Mouse (Mus musculus): ENCODE results near the gene Gnmt.

The Gnmt gene

DNA sequence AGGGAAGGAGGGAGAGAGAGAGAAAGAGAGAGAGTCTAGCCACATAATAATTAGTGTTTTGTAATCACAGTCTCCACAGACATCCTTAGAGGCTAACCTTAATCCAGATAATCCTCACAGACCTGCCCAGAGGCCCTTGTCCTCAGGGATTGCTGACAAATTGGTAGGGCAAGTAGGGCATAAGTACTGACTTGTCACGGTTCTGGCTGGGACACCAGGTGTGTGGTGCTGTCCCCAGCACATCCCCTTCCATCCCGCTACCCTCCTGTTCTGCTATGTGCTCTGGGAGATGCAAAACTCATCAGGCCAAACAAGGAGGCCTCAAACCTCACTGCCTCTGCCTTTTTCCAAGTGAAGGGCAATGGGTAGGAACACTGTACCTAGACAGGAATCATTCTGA lies 16.5 kb upstream of the Gnmt start:
- DNase-seq (ENCODE audit: low read depth in 1 of 2, low spot score in 2 of 2) = no peak

DNA sequence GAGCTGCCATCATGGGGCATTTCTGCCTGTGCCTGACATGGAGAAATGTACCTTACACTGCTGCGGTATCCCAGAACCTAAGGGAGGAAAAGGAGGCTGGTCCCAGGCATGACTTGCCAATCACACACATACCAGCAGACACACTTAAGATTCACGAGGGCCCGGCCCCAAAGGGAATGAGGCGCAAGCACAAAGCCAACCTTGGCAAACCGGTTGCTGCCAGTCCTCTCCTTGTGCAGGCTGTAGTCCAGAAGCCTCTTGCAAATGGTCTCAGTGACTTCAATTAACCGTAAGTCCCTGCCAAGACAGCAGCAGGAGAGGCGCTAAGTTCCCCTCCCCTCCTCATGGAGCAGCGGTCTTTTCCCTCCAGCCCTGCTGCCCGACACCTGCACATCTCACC lies 14.0 kb upstream of the Gnmt start:
- no peak for DNase-seq (ENCODE audit: low read depth in 1 of 2, low spot score in 2 of 2)

DNA sequence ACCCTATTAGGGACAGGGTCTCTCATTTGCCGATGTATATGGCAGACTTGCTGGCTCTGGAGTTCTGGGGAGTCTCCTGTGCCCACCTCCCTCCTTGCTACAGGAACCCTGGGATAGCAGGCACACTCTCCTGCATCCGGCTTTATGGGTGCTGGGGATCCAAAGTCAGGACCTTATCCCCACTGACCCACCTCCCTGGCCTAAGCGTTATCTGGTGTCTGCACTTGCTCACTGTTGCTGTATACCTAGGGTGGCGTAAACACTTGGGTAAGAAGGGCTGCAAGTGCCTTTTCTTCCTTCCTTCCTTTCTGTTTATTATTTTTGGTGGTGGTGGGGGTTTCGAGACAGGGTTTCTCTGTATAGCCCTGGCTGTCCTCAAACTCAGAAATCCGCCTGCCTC lies 12.3 kb upstream of the Gnmt start:
- no peak for DNase-seq (ENCODE audit: low read depth in 1 of 2, low spot score in 2 of 2)

DNA sequence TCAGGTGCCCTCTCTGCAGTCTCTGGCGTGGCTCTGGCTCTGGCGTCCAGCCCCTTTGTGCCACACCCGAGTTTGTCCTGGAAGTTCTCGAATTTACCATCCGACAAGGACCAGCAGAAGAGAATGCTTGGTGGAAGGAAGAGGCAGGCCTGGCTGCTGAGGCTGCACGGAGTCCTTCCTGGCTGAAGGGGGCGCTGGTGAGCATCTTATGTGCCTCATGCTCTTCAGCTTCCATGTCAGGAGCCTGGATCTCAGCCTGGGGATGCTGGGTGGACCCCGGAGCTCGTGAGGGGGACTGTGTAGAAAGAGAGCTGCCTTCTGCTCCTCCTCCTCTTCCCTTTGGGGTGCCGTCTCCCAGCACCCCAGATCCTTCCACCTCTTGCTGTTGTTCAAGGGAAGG lies 7.2 kb upstream of the Gnmt start:
- DNase-seq (ENCODE audit: low read depth in 1 of 2, low spot score in 2 of 2) = peak in 1 of 2 experiments; percentile 39

DNA sequence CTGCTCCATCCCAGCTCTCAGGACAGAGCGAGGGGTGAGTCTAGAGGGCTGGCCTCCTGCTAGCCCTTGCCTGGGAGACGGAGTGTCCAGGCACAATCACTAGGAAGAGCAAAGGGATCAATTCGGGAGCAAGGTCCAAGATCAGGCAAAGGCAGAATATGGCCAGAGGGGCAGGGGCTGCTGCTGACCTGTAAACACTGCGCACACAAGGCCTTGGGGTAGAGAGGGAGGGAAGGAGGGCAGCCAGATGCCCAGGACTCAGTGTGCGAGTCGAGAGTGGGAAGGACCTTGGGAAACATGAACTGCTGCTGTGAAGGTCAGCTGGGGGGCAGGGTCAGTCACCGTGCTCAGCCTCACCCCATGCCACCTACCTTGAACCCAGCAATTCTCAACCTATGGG lies 6.3 kb upstream of the Gnmt start:
- DNase-seq (ENCODE audit: low read depth in 1 of 2, low spot score in 2 of 2) = no peak

DNA sequence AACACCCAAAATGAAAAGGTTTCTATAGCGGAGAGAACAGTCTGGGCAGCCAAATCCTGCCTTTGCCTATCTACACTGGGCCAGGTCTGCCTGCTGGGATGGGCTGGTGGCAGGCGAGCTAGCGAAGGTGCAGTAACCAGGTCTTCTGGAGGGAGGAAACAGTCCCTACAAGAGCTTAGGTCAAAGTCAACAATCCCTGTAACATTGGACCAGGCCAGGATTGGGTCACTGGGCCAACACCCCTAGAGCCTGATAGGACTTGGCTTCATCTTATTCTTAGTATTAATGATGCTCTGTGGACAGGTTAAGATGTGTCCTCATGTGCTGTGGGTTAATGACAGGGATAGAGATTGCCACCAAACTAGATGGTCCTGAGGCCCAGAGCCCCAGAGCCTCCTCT lies 5.1 kb upstream of the Gnmt start:
- no peak for DNase-seq (ENCODE audit: low read depth in 1 of 2, low spot score in 2 of 2)

DNA sequence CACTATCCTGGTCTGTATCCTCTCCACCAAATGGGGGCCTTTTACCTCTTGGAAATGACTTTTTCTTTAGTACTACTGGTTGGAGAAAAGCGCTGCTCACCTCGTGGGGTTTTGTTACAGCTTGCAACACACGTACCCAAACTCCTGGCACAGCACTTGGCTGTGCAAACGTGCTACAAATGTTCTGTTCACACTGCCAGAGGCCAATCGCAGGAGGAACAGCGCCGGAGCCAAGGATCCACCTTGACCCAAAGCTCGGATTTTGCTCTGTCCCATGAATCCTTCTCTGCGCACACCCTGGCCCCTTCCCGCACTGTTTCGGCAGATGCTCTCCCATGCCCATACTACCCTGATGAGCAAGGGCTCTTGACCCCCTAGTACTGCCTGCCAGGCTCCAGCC lies 472 bp downstream of the Gnmt start:
- no peak for DNase-seq (ENCODE audit: low read depth in 1 of 2, low spot score in 2 of 2)

DNA sequence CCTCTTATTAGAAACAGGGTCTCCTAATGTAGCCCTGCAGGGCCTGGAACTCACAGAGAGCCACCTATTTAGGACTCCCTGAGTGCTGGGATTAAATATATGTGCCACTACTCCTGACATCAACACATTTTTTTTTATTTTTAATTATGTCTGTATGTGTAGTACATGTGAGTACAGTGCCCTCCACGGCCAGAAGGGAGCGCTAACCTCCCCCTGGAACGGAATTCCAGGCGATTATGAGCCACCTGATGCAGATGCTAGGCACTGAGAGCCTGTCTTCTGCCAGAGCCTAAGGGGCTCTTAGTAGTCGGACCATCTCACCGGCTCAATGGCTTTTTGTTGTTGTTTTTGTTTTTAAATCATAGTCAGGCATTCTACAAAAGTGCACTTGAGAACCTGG lies 947 bp downstream of the Gnmt start:
- no peak for DNase-seq (ENCODE audit: low read depth in 1 of 2, low spot score in 2 of 2)

DNA sequence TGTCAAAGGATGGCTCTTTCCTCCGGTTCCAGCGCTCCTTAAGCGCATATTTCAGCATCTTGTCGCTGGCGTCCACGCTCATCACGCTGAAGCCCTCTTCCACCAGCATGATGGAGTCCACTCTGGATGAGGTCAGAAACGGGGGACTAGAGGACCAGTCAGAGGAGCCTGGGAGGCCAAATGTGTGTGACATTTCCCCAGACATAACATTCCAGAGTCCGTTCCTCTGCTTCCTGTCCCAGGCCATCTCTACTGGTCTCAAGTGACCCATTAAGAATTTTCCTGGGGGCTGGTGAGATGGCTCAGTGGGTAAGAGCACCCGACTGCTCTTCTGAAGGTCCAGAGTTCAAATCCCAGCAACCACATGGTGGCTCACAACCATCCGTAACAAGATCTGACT lies 1.7 kb downstream of the Gnmt start:
- DNase-seq (ENCODE audit: low read depth in 1 of 2, low spot score in 2 of 2) = no peak

DNA sequence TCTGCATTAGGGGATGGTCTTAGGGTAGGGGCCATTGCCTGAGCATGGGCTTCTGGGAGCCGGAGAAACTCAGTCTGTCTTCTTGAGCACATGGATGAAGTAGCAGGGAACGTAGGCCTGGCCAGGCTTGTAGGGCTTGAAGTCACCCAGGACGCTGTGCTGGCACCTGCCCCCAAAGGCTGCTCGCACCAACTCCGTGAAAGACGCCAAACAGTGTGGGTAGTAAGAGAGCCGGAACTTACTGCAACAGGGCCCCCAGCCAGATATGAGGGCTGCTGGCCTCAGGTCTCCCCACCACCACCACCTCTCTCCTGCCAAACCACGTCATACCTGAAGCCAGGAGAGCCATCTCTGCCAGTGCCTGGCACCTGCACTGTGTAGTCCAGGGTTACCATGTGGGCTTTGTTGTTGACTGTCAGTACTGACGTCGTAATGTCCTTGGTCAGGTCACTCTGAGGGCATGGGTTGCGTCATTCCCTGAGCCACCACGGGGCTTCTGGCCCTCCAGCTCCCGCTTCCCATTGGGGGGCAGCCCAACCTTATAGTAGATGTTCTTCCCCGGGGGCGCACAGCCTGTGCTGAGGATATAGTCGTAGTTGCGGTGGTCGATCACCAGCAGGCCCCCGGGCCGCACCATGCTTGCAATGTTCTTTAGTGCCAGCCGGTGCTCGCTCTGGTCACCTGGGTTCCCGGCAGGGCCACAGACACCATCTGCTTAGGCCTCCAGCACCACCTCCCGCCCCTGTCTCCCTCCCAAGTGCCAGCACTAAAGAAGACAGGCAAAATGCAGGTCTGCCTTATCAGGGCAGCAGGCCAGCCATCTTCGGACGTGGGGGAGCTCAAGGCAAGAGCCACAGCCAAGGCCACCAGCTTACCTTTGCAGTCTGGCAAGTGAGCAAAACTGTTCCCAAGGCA lies 3.0 kb downstream of the Gnmt start:
- no peak for DNase-seq (ENCODE audit: low read depth in 1 of 2, low spot score in 2 of 2)

DNA sequence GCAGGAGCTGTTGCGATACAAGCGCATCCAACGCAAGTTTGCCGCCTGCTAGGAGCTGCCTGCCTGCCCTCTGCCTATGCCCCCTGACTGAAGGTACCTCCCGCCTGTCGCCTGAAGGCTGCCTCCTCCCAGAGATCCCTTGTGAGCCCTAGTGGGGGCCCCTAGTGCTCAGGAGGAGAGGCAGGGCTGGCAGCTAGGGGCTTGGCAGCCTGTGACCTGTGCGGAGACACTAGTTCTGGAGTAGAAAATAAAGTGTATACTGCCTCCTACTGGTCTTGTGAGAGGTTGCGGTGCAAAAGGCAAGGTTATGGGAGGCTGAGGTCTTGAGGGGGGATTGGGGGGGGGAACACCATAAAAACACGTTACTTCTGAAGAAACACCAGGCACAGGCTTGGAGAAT lies 3.7 kb downstream of the Gnmt start:
- no peak for DNase-seq (ENCODE audit: low read depth in 1 of 2, low spot score in 2 of 2)

DNA sequence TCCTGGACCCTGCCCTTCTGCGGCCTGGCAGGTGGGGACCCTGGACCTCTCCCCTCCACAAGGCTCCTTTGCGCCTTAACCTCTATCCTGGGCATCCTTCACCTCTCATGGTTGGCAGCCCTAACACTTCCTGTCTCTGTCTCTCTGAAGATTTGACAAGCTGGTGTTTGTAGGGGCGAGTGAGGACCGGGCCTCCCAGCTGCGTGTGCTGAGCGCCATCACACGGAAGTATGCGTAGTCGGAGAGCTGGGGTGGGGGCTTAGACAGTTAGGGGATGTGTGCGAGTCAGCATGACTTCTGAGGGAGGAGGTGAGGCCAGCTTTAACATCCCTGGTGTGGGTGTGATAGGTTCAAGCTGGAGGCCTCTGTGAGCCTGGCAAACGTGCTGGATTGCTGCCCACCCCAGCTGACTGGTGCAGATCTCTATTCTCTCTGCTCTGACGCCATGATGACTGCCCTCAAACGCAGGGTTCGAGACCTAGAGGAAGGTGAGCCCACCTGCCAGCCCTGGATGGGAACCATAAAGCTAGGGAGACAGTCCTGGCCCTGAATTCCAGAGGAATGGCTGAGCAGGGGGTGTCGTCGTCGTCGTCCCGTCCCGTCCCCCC lies 4.4 kb downstream of the Gnmt start:
- no peak for DNase-seq (ENCODE audit: low read depth in 1 of 2, low spot score in 2 of 2)

DNA sequence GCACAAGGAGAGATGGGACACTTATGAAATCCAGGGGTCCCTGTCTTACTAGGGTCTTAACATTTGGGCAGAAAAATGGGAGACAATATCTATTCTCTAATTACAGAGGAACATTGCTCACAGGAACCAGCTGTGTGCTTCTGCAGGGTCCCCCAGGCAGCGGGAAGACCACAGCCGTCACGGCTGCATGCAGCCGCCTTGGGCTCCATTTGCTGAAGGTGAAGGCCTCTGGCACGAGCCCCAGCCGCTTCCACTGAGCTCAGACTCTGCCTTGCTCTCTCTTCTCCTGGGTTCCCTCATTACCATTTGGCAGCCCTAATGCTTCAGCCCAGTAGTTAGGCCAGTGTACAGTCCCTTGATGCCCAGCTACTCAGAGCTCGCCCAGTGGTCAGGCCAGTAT lies 7.9 kb downstream of the Gnmt start:
- DNase-seq (ENCODE audit: low read depth in 1 of 2, low spot score in 2 of 2) = no peak

DNA sequence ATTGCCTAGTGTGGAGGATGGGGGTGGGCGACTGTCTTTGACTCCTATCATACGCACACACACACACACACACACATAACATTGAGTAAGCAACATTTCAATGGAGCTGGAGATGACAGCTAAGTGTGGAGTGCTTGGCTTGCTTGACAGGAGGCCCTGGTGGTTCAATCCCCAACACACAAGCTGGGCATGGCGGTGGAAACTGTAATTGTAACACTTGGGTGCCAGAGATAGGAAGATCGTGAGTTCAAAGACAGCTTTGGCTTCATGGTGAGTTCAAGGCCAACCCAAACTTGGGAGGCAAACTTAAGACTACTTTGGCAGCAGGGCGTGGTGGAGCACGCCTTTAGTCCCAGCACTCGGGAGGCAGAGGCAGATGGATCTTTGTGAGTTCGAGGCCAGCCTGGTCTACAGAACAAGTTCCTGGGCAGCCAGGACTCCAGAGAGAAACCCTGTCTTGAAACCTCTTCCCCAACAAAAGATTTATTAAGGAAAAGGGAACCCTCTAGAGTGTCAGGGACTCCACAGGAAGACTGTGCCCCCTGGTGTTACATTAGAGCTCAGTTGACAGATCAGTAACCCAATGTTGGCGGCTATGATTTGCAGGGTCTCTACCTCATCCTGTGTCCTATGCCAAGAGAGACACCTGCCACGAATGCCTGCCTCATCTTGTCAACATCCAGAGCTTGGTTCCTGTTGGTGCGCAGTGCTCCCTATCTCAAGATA lies 14.0 kb downstream of the Gnmt start:
- no peak for DNase-seq (ENCODE audit: low read depth in 1 of 2, low spot score in 2 of 2)

DNA sequence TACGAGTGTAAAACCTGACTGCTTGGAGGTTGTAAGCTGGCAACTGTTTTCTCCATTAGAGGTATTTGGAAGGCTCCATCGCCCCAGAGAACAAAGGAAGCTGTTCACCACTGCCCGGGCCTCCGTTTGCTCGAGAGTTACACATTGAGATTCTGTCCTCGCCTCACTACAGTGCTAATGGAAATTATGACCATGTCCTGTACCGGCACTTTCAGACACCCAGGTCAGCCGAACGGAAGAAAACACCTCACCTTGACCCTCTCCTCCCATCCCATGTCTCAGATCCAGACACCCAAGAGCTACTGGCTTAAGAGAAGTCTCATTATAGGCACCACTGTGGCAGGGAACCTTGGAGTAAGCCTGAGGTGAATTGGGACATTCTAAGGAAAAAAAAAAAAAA lies 15.1 kb downstream of the Gnmt start:
- DNase-seq (ENCODE audit: low read depth in 1 of 2, low spot score in 2 of 2) = no peak

DNA sequence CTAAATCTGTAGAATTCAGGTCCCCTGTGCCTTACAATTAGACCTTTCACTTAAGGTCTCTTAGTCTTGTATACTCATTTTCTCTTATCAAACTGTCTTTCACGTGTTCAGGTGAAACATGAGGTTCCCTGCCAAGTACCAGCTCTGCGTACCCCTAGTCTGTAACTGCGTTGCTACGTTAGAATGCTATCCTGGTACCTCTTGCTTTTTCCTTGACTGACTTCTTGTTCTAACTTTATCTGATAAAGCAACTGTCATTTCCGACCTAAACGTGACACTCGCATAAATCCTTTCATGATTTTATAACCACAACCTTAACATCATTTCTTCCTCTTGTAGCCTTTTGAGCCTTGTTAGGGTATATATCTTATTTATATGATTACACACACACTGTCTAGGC lies 16.5 kb downstream of the Gnmt start:
- DNase-seq (ENCODE audit: low read depth in 1 of 2, low spot score in 2 of 2) = no peak

DNA sequence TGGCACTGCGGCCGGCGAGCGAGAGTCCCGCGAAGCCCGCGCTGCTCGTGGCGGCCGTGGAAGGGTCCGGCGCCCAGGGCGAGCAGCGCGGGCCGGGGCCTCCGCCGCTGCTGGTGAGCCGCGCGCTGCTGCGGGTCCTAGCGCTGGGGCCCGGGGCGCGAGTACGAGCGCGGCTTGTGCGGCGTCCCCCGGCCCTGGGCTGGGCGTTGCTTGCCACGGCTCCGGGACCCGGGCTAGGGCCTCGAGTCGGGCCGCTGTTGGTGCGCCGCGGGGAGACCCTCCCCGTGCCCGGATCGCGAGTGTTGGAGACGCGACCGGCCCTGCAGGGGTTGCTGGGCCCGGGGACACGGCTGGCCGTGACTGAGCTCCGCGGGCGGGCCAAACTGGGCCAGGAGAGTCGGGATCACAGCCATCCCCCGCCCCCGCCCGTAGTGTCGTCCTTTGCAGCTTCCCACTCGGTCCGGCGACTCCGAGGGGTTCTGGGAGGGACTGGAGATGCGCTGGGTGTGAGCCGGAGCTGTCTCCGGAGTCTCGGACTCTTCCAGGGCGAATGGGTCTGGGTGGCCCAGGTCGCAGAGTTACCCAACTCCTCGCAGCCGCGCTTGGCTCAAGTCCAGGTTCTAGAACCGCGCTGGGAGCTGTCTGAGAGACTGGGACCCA lies 17.2 kb downstream of the Gnmt start:
- DNase-seq (ENCODE audit: low read depth in 1 of 2, low spot score in 2 of 2) = no peak

DNA sequence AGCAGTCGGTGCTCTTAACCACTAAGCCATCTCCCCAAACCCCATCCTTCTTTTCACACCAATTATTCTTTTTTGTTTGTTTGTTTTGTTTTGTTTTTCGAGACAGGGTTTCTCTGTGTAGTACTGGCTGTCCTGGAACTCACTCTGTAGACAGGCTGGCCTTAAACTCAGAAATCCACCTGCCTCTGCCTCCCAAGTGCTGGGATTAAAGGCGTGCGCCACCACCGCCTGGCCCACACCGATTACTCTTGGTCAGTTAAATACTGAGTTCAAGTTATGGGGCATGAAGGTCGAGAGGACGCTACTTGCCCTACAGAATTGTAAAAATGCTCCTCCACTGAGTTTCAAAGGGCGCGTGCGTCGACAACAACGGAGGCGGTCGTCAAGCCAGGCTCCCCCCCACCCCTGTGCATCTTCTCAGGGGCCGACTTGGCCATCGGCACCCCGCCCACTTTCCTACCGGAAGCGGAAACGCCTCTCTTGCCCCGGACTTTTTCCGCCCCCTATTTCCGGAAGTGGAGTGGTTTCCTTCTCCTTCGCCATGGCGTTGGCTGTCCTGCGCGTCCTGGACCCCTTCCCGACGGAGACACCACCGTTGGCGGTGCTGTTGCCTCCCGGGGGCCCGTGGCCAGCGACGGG lies 17.9 kb downstream of the Gnmt start, which contains the start of gene Pex6:
TSS of gene Pex6 (plus strand) at position 505 of the 639 bp plus-strand sequence.
- DNase-seq (ENCODE audit: low read depth in 1 of 2, low spot score in 2 of 2) = peak; percentile 65 to 79

DNA sequence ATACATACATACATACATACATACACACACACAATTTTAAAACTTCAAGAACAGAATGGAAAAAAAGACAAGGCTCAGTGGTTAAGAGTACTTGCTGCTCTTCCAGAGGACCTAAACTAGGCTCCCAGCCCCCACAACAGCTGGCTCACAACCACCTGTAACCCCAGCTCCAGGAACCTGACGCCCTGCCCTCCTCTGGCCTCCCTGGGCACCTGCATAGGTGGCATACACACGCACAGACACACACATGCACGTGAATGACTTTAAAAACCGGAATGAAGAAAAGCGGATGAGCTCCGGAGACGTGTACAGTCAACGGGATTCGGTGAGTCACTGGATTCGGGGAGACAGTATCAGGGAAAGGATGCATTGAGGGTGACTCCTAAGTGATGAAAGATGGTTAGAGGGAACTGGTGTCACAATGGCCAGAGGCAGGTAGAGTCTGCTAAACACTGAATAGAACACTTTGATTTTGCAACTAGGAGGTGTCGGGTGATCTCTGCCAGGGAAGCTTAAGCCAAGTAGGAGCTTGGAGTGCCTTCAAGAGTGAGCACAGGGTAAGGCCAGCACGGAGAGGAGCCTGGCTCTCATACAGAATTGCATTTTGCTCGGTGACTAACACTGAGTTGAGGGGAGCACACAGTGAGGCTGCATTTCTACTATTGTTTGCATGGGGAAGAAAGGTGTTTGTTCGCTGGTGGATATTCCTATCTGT lies 22.4 kb downstream of the Gnmt start:
- no peak for DNase-seq (ENCODE audit: low read depth in 1 of 2, low spot score in 2 of 2)
